Mouse (Mus musculus): ENCODE data around the gene Phf12.

Phf12 gene

DNA sequence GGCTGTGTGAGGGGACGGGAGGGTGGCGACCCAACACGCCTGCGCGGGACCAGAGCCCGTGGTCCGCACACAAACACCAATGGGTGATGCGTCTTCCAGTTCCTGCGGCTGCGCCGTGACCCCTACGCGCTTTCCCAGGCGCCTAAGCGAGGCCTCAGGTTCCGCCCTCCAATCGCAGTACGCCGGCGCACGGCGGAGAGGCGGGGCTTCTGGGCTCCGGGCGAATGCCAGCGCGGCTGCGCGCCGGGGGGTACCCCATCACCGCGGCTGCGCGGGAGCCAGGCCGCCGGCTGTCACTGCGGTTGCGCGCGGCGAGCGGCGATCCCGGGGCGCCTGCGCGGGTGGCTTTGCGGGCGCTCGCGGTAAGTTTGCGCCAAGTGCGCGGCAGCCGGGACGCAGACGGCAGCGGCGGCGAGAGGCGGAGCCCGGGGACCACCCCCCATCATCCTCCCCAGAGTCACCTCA, at the start of gene Phf12:
Gene Phf12, plus strand, starts transcription at position 314 of the 465 bp plus-strand sequence.
- under 1% methylated on average over 62 of the region's 62 CpGs for WGBS

DNA sequence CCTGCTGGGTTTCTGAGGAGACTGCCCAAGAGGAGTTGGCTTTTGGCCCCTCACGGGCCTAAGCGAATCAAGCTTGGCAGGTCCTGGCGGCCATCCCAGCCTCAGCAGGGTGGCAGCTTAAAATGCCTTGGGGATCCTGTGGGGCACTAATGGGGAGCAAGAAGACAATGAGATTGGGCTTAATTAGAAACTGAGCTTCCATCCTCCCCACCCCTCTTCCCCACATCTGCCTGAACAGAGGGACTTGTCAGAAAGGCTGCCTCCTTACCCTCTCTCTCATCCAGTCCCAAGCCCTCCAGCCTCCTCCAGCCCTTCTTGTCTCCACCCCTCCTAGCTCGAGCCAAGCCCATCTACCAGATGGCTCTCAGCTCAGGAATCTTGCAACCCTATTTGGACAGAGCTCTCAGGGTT, 48.4 kb upstream of the Phf12 start:
- 15% methylated on average over 4 of the region's 4 CpGs for WGBS

DNA sequence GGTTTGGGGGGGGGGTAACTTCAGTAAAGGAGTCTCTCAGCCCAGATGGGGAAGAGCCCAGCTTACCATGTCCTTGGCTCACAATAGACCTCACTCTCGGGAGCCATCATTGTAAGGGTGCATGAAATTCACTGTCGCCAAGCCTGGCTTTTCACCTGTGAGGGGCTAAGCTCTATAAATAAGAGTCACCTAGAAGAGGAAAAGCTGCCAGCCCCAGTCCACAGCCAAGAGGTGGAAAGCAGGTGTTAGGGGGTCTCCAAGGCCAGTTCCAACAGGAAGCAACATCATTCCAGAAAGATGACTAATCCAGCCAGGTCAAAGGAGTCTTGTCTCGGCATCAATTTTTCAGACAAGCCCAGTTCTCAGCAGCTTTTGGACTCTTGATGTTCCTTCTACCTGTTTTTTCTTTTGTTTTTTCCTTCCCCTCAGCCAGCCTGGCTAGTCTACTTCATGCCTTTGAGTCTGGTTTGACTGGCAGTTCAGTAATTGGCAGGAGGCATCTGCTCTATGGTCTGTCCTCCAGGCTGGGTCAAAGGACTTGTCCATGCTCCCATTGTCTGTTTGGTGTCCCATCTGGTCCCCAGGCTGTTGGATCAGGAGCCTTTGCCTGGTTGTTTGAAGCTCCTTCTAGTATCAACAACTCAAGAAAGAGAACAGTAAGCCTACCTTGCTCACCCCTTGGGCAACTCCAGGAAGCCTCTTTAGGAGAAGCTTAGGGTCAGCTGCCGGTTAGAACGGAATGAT, 47.8 kb upstream of the Phf12 start:
- 50% methylated on average over 5 of the region's 5 CpGs for WGBS

DNA sequence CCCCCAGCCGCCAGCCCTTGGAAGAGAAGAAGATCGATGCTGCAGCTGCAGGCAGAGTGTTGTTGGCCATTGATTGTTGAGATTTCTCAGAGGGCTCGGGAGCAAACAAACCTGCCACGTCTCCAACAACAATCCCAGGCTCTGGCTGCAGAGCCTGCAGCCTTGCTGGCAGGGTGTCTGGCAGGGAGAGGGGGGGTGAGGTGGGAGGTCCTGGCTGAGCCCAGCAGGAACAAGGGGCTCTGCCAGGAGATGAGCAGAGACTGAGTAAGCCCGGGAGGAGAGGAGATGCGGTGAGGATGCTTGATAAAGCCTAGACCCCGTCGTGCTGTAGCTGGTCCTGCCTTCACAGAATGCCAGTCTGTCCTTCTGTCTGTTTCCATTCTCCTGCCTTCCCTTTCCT, 45.7 kb upstream of the Phf12 start:
- 34% methylated on average over 8 of the region's 8 CpGs for WGBS

DNA sequence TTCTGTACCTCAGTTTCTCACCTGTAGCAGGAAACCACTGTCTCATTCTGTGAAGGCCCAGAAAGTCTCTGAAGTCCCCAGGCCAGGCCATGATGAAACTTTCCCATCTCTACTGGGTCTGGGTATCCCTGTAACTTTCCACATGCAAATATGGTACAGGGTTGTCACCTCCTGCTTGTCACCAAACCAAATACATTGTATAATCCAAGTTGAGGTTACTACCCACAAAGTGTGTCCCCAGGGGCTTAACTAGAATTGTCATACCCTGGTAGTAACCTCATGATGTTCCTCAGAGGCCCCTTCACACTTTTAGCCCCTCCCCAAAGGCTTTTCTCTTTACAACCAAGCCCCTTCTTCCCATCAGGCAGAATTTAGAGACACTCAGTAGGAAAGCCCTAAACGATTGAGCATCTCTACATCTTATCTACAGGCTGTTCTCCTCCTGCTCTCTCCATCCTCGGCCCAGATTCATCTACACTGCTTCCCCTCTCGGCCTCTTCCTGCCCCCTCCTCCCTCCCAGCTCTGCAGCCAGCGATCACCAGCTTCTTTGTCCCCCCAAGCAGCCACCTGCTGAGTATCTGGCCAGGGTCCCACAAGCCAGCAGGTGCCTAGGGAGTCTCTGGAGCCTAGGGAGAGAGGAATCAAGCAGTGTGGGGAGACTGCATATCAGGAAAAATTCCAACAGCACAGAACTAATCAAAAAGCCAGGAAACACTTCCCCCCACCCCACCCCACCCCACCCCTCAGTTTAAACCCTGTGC, 44.7 kb upstream of the Phf12 start:
- WGBS: 43% methylated on average over 4 of the region's 4 CpGs

DNA sequence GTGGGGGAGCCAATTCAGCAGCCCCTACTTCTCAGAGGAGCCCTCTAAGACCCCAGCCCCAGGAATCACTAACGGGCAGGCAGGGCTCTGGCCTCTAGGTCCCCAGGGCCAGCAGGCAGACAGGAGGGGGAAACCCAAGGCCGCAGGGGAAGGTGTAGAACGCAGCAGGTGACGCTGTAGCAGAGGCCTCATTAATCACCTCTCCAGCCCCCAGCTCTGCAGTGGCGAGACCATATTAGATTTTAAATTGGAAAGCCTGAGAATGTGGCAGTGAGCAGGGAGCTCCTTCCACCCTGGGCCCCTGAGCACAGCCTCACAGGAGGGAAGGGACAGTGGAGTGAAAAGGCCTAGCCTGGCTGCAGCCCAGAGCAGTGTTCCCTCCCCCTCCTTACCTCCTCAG, 40.3 kb upstream of the Phf12 start:
- 65% methylated on average over 5 of the region's 5 CpGs for WGBS

DNA sequence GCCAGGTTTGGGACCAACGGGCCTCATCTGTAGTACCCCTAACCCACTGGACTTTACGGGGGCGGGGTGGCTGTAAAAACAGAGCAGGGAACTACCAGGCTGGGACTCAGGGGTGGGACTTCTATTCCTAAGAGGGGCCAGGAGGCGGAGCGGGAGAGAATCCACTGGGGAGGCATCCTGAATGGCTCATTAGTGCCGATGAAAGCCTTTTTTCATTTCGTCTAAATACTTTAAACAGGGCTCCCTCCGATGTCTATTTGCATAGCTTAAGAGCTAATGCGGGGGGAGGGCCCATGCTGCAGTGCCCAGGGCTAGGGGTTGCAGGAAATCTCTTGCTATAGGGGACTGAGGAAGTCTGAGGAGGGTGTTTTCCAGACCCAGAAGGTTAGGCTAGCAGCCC, 34.7 kb upstream of the Phf12 start:
- WGBS: 30% methylated on average over 9 of the region's 9 CpGs

DNA sequence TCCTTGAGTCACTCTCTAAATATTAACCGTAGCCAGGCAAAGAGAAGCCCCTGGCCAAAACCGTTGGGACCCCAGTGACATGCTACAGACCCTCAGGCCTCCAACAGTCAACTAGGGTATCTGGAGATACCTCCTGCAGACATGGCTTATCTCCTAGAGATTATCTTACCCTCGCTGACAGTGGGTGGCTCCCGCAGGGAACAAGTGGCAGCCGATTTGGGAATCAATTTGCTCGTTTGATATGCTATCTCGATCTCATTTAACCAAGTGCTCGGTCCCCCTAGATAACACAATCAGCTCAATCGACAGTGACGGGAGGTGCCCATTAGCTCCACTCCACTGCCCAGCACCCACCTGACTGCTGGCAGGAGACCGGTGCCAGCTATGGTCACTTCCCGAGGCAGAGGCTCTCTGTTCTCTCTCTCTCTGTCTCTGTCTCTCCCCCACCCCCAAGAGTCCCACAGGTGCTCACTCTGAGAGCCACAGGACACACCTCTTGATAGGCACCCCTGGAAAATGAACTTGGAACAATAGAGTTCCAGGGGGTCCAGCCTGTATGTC, 32.3 kb upstream of the Phf12 start:
- WGBS: 47% methylated on average over 12 of the region's 12 CpGs

DNA sequence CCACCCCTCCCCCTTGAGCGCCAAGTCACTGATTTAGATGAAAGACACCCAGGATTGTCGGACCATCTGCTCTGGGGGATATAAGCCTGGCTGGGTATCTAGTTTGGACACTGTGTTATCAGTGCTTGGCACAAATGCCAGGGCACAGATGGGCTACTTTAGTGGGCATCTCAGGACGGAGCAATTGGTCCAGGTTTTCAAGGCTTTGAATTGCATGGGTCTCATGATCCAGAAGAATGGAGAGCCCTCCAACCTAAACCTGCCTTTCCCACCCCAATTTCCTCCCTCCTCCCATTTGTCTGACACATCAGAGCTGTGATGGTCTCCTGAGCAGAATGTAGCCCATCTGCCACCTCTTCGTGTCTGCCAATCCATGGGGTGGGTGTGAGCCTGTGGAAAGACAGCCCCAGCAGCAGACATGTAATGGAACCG, 31.7 kb upstream of the Phf12 start:
- 51% methylated on average over 5 of the region's 5 CpGs for WGBS

DNA sequence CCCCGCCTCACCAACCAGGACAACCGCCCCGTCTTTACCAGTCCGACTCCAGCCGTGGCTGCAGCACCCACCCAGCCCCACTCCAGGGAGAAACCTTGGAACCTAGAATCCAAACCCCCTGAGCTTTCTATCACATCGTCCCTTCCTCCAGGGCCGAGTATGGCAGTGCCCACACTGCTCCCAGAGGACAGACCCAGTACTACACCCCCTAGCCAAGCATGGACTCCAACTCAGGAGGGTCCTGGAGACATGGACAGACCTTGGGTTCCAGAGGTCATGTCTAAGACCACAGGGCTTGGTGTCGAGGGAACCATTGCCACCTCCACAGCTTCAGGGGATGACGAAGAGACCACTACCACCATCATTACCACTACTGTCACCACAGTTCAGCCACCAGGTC, 28.9 kb upstream of the Phf12 start:
- 68% methylated on average over 9 of the region's 9 CpGs for WGBS

DNA sequence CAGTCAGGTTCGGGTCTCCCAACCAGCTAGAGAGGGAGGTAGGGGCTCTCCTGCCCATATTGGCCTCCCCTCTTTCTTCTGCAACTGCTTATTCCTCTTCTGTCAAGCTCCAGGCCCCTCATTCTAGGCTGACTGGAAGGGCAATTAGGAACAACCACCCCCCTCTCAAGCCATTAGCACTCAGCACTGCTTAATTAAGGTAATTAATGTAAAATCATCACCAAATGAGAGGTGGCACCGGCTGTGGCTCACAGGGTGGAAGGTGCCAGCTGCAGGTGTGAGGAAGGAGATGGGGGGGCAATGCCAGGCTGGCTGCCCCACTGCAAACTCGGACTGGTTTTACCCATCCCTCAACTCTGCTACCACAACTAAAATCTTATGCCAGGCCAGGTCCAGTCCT, 26.1 kb upstream of the Phf12 start:
- WGBS: 47% methylated on average over 3 of the region's 3 CpGs

DNA sequence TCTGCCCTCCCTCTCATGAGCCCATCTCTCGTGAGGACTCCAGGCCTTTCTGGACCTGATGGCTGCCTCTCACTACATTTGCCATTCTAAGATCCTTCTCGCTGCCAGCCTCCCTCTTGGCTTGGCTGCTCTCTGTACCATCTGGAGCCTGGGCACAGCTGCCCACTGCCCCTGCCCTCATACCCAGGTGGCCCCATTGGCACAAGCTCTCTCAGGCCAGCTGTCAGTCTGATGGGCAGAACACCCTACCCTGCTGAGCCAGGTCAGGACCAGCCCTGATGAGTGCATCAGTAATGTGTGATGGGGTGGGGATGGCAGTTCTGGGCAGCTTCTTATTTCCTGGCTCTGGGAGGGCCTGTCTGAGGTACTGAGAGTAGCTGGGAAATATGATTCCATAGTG, 24.3 kb upstream of the Phf12 start:
- WGBS: 36% methylated on average over 2 of the region's 2 CpGs

DNA sequence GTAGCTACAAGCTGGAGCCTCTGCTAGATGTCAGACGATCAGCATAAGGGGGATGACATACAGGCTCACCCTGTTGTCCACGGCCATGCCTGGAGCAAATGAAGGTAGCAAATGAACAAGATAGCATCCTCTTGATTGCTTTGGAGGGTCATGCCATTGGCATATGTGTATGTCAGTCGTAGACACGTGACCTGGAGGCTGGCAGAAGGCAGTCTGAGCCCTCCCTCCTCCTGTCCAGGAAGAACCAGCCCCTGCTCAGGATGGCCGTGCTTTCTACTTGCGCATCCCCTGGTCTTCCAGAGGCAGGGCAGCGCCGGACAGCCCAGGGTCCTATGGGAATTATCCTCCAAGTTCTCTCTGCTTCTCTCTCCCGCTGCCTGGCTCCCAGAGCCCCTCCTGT, 23.6 kb upstream of the Phf12 start:
- 73% methylated on average over 9 of the region's 9 CpGs for WGBS

DNA sequence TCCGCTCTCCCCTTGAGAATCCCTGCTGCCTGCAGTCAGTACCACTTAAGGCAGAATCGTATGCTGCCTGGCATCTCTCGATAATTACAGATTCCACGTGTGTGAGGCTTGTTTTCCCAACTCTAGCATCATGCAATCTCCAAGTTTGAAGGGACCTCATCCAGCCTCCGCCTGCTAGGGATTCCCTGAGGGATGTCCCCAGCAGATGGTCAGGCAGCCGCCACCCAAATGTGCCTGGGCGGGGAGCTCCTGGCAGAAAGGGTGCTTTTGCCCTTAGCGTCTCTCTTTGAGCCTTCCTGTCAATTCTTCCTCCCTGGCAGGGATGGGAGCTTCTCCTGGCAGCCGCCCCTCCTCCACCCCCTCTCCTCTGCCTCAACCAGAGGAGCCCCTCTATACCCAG, 22.4 kb upstream of the Phf12 start:
- WGBS: 31% methylated on average over 9 of the region's 9 CpGs

DNA sequence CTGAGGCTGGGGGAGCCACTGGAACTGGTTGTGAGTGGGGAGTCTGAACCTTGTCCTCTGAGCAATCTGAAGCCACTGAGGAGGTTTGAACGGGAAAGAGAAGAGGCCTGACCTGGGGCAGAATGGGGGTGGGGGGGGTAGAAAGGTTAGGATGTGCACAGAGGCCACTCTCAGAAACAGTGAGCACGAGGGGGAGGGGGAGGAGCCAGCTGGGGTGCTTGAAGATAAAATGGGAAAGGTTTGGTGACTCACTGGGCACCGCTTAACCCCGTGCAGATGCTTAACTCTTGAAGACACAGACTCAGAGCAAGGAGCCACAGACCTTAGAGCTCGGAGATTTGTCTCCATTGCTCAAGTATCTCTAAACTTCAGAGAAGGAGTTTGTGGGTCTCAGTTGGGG, 21.7 kb upstream of the Phf12 start:
- WGBS: 58% methylated on average over 5 of the region's 5 CpGs

DNA sequence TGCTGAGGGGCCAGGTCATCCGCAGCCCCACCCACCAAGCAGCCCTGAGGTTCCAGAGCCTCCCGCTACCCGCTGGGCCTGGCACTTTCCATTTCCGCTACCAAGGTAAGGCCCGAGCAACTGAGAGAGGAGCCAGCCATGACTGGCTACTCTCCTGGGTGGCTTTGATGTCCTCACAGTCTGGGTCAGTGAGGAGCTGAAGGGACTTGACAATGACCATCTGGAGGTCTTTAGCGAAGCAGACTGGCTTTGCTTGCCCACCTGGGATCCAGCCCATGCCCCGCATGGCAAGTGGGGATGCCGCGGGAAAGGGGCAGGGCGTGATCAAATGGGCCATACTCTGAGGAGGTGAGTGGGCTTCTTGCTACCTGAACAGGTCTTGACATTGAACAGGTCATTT, 19.6 kb upstream of the Phf12 start:
- WGBS: 90% methylated on average over 10 of the region's 10 CpGs

DNA sequence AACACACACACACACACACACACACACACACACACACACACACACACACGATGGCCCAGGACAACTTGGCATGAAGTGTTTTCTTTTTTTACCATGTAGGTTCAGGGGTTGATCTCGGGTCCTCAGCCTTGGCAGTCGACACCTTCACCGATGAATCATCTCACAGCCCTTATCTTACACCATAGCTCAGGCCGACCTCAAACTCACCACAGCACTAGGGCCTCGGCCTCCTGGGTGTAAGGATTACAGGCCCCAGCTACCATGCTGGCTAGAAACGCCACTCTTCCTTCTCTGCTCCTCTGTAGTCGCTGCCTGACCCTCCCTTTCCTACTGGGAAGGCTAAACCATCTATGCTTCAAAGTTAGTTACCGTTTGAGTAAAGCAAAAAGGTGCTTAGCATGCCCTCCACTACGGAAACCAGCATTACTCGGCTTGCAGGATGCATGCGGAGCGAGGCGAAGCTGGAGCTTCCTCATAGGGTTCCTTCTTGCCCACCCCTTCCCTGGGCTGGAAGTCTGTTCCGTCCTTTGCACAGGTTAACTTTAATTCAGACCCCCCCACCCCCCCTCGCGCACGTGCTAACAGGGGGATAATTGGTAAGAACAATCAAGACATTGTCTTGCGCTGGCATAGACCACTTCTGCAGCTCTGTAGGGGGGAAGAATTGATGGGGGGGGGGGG, 18.0 kb upstream of the Phf12 start:
- 33% methylated on average over 19 of the region's 19 CpGs for WGBS

DNA sequence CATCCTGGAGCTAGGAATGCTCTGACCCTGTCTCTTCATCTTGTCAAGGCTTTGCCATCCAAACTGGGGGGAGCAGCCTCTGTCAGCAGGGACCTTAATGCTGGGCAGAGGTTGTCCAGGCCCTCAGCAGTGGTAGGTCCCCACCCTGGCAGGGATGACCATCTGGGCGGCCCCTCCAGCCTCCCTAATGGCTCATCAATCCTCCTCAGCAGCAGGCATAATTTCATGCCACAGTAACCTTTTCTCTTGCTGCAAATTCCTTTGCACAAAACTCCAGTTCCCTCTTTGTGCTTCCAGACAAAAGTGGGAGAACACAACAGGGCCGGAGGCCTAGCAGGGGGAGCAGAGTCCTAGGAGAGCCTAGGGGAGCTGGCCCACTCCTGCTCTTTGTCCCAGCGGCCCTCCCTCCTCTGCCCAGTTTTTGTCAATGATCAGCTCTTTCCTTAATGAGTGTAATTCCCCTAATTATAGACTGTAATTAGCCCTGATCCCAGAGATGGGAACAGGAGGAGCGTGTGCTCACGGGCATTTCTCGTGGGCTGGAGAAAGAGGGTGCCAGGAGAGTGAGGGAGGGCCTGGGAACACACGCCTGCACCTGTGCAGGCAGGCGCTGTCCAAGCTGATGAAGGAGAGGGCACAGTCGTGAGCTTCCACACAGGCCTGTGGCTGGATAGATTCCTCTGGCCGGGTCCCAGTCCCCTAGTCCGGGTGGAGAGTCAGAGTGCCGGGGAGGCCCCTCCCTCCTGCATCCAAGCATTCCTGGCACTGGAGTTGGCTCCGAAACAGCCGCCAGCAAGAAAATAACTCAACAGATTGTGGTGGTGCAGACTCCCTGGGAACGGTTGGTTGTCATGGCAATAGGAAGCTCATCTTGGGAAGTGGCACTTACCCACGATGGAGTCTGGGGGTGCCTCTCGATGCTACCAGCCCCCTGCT, 17.2 kb upstream of the Phf12 start:
- 12% methylated on average over 17 of the region's 17 CpGs for WGBS

DNA sequence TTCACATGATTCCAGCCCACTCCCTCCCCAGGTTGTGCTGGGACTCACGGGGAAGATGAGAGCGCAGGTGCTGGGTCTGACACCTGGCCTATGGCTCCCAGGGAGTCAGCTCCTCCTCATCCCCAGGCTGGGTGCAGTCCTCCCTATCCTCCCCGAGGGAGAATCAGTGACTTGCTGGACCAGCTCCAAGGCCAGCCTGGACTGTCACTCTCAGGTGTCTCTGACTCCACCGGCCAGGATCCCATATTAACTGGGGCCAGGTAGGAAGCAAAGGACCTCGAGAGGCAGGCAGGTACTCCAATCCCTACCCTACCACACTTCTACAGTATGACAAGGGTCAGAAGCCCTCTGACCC, 16.5 kb upstream of the Phf12 start:
- 22% methylated on average over 5 of the region's 5 CpGs for WGBS

DNA sequence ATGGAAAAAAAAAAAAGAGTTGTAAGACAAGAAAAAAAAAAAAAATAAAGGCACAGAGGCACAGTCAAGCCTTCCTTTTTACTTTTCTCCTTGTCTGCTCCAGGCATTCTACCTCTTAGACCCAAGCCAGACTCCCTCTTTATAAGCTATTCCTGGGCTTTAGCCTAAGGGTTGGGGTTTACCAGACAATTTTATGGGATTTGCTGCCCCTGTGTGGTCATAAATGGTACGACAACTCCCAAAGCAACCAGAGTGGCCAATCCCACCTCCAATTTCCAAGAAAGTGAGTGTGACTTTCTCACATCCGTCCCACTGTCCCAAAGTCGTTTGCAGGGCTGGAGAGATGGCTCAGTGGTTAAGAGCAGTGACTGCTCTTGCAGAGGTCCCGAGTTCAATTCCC, 15.4 kb upstream of the Phf12 start:
- 1% methylated on average over 4 of the region's 4 CpGs for WGBS

DNA sequence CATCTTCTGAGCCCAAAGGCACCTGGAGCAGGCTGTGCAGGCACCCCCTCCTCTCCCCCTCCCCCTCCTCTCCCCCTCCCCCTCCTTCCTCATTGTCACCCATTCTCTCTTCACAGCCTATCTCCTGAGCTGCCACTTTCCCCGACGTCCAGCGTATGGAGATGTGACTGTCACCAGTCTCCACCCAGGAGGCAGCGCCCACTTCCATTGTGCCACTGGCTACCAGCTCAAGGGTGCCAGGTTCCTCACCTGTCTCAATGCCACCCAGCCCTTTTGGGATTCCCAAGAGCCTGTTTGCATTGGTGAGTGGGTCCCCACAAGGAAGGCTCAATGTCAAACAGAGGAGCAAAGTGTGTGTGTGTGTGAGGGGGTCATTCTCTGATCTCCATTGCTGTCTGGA, 13.8 kb upstream of the Phf12 start:
- 71% methylated on average over 4 of the region's 4 CpGs for WGBS

Measured in cerebral cortex, adult 2 months (tissue).